Mouse (Mus musculus) liver, embryonic 14.5 days (tissue): ENCODE data around the gene Gm813. TPM values are rescaled to one million over a fixed set of nuclear protein-coding genes. Genes with fewer than 3 reads are reported as not detected.

Experiments
- ATAC-seq: fragments of 200-750 bp; cut with Nextera tagmentation; 2 replicates; pipeline ENCODE4 v1.8.0; 2017; ENCODE audit warnings: moderate number of reproducible peaks, mild to moderate bottlenecking, moderate library complexity; ENCODE audit not compliant: insufficient read depth
- DNase-seq, 3 experiments: peaks; one replicate each; pipeline ENCODE4 v3.0.0-alpha.2; 2012 to 2013; ENCODE audit warnings: low read depth in 3 of 3, low spot score in 3 of 3
- H3K27ac ChIP-seq: fragments of 300-500 bp; sonication (generic); 2 replicates; pipeline ENCODE4 v1.5.1; 2014; ENCODE audit warnings: moderate library complexity, mild to moderate bottlenecking, control low read depth, inconsistent platforms
- H3K27me3 ChIP-seq: fragments of 300-500 bp; sonication (generic); 2 replicates; pipeline ENCODE4 v1.6.1; 2014; ENCODE audit warnings: mild to moderate bottlenecking, low read length, moderate library complexity; ENCODE audit not compliant: control insufficient read depth, insufficient read depth
- H3K36me3 ChIP-seq: fragments of 300-500 bp; sonication (generic); replicated peaks from 2 replicates; pipeline ENCODE4 v1.6.1; 2014; ENCODE audit warnings: low read depth; ENCODE audit not compliant: control insufficient read depth, insufficient read depth
- H3K4me1 ChIP-seq, 2 experiments: fragments of 200-500 bp in 1 of 2; fragments of 300-500 bp in 1 of 2; sonication (generic) in 1 of 2; replicated peaks; 2 replicates each; pipeline ENCODE4 v1.6.1; 2012 to 2014; ENCODE audit warnings: antibody characterized with exemption in 1 of 2, inconsistent platforms in 1 of 2, low read length in 1 of 2; ENCODE audit not compliant: control insufficient read depth in 2 of 2, insufficient read depth in 2 of 2
- H3K4me2 ChIP-seq: fragments of 300-500 bp; sonication (generic); 2 replicates; pipeline ENCODE4 v1.6.1; 2014; ENCODE audit warnings: low read depth, mild to moderate bottlenecking, control low read depth, moderate library complexity
- H3K4me3 ChIP-seq, 2 experiments: fragments of 200-500 bp in 1 of 2; fragments of 300-500 bp in 1 of 2; sonication (generic) in 1 of 2; 2 replicates each; pipeline ENCODE4 v1.5.1; 2012 to 2014; ENCODE audit warnings: low read depth in 2 of 2, low read length in 2 of 2, mild to moderate bottlenecking in 2 of 2, control low read depth in 1 of 2, inconsistent platforms in 1 of 2, moderate library complexity in 1 of 2; ENCODE audit not compliant: insufficient read depth in 1 of 2
- H3K9ac ChIP-seq: fragments of 300-500 bp; sonication (generic); replicated peaks from 2 replicates; pipeline ENCODE4 v1.6.1; 2014; ENCODE audit warnings: mild to moderate bottlenecking, control low read depth, moderate library complexity
- H3K9me3 ChIP-seq: fragments of 300-500 bp; sonication (generic); 2 replicates; pipeline ENCODE4 v1.6.1; 2016; ENCODE audit warnings: low read length, mixed read lengths; ENCODE audit not compliant: control insufficient read depth
- CTCF ChIP-seq: IDR thresholded peaks from 2 replicates; pipeline ENCODE4 v1.5.1; 2016; ENCODE audit warnings: antibody characterized with exemption, low read depth, control low read depth
- EP300 ChIP-seq: IDR thresholded peaks from 2 replicates; pipeline ENCODE4 v1.6.1; 2016; ENCODE audit warnings: antibody characterized with exemption, low read depth
- WGBS: fragments of 180-500 bp; shearing (Covaris S2); extraction: QIAGEN DNeasy Blood & Tissue Kit; methylation state at CpG from one replicate; pipeline ENCODE4 v1.1.7; 2014; ENCODE audit not compliant: insufficient replicate concordance; 5-methylcytosine and 5-hydroxymethylcytosine counted together
- polyA plus RNA-seq, 2 experiments: library from polyadenylated mRNA; depleted of rRNA in 1 of 2; stranded (reverse) in 1 of 2; unstranded in 1 of 2; fragments of >200 nt; fragmentation: Nextera tagmentation in 1 of 2; extraction: Ambion mirVana in 1 of 2; gene quantifications; 2 replicates each; pipeline versions ENCODE4 v1.2.1 to v1.2.3; 2012 to 2014

The Gm813 gene
- polyA plus RNA-seq, 2 experiments, result not detected

- peaks cover 14 to 16% of the 10 kb centered on the region in 2 experiments for H3K4me1 ChIP-seq
- H3K4me3 ChIP-seq, result no peak within 1 kb of the TSS
- no peak within 1 kb of the TSS for H3K9ac ChIP-seq
- DNase-seq (no peak), ATAC-seq (no peak)
- no peaks in the 10 kb centered on the region for H3K27me3 ChIP-seq
- TF ChIP-seq CTCF (no peak), EP300 (no peak)
- 70% methylated on average over 3 of the region's 3 CpGs for WGBS
- peak within 1 kb of the TSS; percentile 25; the same call in 1 of the 2 replicates for H3K27ac ChIP-seq
- no peaks in the 10 kb centered on the region for H3K36me3 ChIP-seq
- H3K9me3 ChIP-seq, result no peaks in the 10 kb centered on the region
- peak within 1 kb of the TSS; percentile 31 for H3K4me2 ChIP-seq
Observed at GRCm38 (mm10) chr16:58638689-58639175, 22.0 kb upstream of the Gm813 start, which contains the start of gene E330017A01Rik. Gene E330017A01Rik, minus strand, starts transcription at chr16:58638739.

DNA sequence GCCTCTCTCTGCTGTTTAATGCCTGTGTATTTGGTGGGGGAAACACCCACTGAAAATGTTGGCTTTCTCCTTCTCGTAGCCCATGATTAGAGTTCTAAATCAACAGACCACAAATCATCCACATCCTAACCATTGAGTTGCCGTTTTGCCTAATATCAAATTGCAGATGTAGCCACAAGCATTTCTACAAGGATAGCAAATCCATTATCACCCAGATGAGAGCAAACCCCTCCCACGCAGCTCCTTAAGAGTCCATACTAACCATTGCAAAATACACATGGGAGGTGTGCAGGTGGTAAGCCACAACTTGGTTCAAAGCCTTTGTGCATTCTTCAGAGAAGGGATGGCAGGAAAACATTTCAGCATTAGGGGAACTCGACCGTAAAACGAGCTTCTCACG, 21.2 kb upstream of the Gm813 start:
- ATAC-seq, result 0 out of 2 replicates have a peak, but pooled peaks have one; percentile 43
- no peak overlapping the region for H3K4me2 ChIP-seq
- no peak overlapping the region for H3K9ac ChIP-seq
- H3K9me3 ChIP-seq, result no peaks in the 10 kb centered on the region
- no peaks in the 10 kb centered on the region for H3K27me3 ChIP-seq
- no peak for TF ChIP-seq CTCF
- TF ChIP-seq EP300, result no peak
- WGBS, result 65% methylated on average over 7 of the region's 7 CpGs
- no peaks in the 10 kb centered on the region for H3K36me3 ChIP-seq
- peaks cover 14 to 16% of the 10 kb centered on the region in 2 experiments for H3K4me1 ChIP-seq
- H3K4me3 ChIP-seq, result no peak overlapping the region
- no peak overlapping the region for H3K27ac ChIP-seq
- DNase-seq, result no peak

DNA sequence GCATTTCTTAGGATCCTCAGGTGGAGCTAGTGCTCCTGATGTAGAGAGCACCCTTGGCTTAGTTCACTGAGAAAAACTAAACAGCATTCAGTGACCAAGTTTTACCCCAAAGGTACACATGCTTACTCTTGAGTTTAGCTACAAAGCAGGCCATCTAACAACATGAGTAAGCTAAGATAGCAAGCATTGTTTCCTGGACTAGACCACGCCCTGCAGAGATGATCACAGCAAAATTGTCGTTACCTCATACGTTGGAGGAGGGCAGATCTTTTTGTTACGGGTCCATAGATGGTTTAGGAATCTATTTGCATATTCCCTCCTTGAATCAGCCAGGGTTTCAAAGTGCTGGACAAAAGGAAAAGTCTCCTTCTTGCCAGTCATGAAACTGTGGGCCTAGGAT, 20.7 kb upstream of the Gm813 start:
- Histone ChIP-seq H3K4me3 (no peak overlapping the region), H3K9ac (0 out of 2 replicates have a peak overlapping the region, but pooled peaks have one; percentile 27), H3K4me1 (peaks cover 14 to 16% of the 10 kb centered on the region in 2 experiments), H3K9me3 (no peaks in the 10 kb centered on the region), H3K36me3 (no peaks in the 10 kb centered on the region), H3K4me2 (peak overlapping the region; percentile 31), H3K27me3 (no peaks in the 10 kb centered on the region), H3K27ac (peak overlapping the region; percentile 25; the same call in 1 of the 2 replicates)
- WGBS, result 20% methylated on average over 4 of the region's 4 CpGs
- ATAC-seq, result peak; percentile 78; the same call in 1 of the 2 replicates
- TF ChIP-seq EP300, result no peak
- TF ChIP-seq CTCF, result no peak
- no peak for DNase-seq

DNA sequence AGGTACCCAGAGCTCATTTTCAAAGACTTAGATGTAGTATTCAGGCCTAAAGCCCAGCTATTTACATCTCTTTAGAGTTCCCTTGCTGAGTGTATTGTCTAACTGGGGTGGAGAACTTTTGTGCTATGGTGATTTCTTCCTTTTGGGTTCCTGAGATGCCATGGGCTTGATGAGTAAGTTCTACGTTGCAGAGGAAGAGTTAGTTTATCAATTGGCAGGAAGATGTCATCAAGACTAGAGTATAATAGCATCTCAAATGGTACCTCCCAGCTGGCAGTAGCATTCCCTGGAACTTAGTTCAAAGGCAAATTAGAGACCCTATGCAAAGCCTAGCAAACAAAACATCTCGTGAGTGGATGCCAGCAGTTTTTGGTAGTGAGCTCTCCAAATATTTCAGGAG, 19.1 kb upstream of the Gm813 start:
- TF ChIP-seq EP300 (no peak), CTCF (no peak)
- H3K4me2 ChIP-seq, result no peak overlapping the region
- no peaks in the 10 kb centered on the region for H3K36me3 ChIP-seq
- peaks cover 14 to 16% of the 10 kb centered on the region in 2 experiments for H3K4me1 ChIP-seq
- DNase-seq (no peak), ATAC-seq (no peak)
- no peaks in the 10 kb centered on the region for H3K27me3 ChIP-seq
- no peak overlapping the region for H3K9ac ChIP-seq
- no peak overlapping the region for H3K27ac ChIP-seq
- no peaks in the 10 kb centered on the region for H3K9me3 ChIP-seq
- no peak overlapping the region for H3K4me3 ChIP-seq
- 72% methylated on average over 2 of the region's 2 CpGs for WGBS

DNA sequence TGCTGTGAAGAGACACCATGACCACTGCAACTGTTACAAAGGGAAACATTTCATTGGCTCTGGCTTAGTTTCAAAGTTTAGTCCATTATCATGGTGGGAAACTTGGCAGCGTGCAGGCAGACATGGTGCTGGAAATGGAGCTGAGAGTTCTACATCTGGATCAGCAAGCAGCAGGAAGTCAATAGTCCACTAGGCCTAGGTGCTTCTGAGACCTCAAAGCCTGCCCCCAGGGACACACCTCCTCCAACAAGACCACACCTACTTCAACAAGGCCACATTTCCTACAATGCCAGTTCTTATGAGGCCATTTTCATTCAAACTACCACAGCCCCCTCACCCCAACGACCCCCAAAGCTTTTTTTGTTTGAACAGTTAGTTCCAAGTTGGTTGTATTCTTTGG, 13.0 kb upstream of the Gm813 start:
- Histone ChIP-seq H3K4me3 (no peak overlapping the region), H3K9ac (no peak overlapping the region), H3K36me3 (no peaks in the 10 kb centered on the region), H3K4me2 (no peak overlapping the region), H3K9me3 (no peaks in the 10 kb centered on the region), H3K27me3 (no peaks in the 10 kb centered on the region), H3K27ac (peak overlapping the region; percentile 79), H3K4me1 (peaks cover 32 to 34% of the 10 kb centered on the region in 2 experiments)
- 53% methylated on average over 2 of the region's 2 CpGs for WGBS
- peak; percentile 53 for ATAC-seq
- no peak for TF ChIP-seq CTCF
- no peak for TF ChIP-seq EP300
- no peak for DNase-seq
